Mouse (Mus musculus): Measurements from ENCODE around the gene Jun. TPM values are rescaled to one million over a fixed set of nuclear protein-coding genes. Genes with fewer than 3 reads are reported as not detected.

The Jun gene
- total RNA-seq (2021), result 114 and 133 TPM in 2 replicates
- long read RNA-seq, transcript Jun-201 (1 exons, 3,189 nt), result major isoform, 337 of 339 reads
- long read RNA-seq, partial matches to known transcripts, result 0 of 339 reads
- long read RNA-seq, other reads (novel, unspliced or antisense), result 2 of 339 reads

DNA sequence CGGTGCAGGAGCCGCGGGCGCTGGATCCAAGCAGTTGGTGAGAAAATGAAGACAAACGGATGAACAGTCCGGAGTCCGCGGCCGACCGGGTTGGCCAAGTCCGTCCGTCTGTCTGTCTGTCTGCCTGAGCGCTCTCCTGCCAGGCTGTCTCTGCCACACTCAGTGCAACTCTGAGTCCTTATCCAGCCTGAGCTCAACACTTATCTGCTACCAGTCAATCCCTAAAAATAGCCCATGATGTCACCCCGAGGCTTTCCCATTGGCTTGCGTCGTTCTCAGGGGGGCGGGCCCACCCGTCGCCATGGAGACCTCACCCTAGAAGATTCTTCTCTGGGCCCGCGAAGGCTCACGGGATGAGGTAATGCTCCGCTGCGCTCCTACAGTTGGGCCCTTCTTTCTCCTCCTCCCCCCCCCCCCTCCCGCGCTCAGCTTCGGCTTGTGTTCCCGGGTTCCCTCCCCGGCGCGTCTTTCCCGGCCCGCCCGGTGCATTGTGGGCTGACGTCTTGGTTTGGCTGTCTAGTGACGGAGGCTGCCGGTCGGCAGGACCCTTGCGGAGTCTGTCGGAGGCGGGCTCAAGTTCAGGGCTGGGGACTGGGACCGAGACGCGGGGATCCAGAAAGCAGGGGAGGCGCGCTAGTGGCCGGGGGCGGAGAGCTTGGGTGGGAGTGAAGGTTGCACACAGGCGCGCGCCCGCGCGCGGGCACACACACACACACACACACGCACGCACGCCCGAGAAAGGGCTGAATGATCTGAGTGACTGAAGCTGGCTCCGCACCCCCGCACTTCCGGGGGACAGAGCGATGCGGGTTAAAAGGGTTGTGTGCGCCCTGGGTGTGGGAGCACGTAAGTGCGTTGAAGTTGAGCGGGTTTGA lies at the start of gene Jun:
Jun (minus strand) TSS at position 198 of the 875 bp plus-strand sequence.
- peak; percentile 98 for DNase-seq

DNA sequence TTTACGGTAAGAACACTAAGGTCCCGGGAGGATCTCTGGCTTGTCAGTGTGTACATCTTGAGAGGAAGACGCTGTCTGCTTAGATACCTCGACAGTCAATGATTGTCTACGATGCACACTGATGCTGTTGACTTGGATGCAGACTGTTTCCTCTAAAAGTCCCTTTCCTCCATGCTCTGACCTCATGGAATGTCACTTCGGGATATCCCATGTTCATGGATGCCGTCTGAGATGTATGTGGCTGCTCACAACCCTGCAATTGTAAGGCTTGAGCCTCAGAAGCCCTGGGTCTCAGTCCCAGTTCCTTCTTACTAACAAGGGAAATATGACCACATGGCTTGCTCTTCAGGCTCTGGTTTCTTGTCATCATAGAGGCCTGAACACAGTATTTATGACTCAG lies 49.7 kb upstream of the Jun start:
- DNase-seq, result no peak

DNA sequence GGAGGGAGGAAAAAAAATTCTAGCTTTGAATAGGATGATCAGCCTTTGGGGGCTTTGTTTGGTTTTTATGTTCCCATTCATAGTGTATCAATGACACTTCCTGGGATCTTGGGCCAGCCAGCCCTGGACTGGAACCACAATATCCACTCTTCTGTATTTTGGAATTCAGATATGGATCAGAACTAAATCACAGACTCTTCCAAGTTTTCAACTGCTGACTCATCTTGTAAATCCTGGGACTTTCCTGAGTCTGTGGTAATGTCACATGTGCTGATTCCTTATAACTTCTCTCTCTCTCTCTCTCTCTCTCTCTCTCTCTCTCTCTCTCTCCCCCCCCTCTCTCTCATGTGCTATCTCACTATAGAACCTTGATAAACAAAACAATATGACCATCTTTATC lies 48.7 kb upstream of the Jun start:
- DNase-seq, result no peak

DNA sequence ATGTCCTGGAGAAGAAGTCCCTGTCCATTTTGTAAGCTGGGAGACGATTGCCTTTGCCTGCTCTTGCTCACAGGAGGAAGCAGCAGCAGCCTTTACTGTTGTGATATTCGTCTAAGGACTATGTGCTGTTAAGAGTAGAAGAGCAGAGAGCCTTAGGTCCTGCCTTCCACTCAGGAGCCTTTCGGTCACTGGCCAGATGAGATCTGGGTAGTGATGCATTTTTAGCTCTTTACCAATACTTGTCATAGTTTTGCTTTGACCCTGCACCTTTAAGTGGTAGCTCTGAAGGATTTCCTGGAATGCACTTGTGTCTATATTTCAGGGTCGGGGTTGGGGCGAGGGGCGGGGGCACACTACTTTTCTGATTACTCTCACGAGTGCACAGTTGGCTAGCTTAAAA lies 47.4 kb upstream of the Jun start:
- DNase-seq, result no peak

DNA sequence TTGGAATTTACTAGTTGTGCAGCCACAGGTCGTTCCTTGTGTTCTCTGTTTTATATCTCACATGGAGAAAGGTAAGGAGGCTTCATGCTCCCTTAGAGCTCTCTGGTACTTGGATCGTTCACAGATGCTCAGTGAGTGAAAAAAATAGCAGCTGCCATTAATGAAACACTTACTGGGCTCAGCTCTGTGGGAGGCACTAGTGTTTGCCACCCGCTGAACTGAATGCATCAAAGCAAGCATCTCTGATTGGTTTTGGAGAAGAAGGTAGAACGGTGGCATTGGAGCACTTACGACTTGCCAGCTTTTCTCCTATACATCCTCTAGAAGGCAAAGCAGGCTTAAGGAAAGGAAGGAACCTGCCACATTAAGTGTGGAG lies 46.7 kb upstream of the Jun start:
- DNase-seq, result no peak

DNA sequence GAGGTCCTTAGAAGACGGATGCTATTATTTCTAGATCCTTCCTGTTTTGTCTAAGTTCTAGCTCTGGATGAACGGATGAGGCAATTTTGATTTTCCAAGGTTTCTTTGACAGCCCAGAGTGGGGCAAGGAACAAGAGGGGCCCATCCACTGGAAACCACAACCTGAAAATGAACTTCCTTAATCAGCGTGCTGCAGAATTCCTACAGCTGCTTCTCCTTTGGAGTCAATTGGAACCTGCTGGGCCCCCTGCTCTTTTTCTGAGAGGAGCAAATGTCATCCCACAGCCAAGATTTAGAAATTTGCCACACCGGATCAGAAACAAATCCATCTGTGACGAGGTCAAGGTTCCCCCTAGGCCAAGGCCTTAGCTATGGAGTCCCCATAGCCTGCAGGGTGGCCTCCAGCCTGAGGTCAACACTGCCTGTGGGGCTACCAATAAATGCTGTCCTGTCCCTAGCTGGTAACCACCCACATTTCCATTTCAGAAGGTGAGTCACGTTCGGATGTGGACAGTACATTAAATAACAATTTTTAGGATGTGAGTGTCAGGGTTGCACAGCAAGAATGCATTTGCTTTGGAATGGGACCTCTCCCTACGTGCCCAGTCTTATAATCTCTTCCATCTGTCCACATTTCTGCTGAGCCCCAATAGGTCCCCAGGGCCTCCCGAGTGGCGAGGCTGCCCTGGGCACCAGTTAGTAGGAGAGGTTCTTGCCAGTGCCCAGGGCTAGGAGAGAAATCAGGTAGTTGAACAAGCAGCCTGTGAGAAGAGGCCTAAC lies 46.1 kb upstream of the Jun start:
- no peak for DNase-seq

DNA sequence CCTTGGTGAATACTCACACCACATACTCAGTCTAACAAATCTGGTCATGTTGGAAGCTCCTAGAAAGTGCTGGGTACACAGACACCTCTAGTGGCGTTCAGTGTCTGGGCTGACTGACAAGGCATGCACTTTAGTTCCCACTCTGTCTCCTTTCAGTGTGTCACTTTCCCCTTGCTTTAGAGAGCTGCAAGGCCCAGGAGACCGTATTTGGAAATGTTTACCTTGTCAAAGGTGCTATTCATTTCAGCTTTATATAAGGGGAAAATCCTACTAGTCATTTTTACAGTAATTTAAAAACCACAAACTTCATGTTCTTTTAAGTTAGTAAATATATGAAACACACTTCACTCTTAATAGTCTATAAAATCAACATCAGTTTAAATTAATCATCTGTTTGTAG lies 44.7 kb upstream of the Jun start:
- no peak for DNase-seq

DNA sequence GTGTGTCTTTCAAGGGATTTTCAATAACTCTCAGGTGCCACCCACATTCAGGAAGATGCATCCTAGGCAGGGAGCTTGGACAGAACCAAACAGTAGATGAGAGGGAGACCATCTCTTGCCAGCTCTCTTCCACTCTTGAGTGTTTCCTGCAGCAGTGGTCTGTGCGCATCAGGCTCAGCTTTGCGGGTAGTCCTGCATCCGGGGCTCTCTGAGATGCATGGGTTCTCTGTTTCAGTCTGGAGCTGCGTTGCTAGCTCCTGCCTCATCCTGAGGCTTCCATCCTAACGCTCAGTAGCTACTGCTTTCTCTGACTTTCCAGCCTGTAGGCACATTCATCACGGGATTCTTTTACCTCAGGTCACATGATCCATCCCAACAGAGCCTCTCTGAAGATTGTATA lies 43.9 kb upstream of the Jun start:
- no peak for DNase-seq

DNA sequence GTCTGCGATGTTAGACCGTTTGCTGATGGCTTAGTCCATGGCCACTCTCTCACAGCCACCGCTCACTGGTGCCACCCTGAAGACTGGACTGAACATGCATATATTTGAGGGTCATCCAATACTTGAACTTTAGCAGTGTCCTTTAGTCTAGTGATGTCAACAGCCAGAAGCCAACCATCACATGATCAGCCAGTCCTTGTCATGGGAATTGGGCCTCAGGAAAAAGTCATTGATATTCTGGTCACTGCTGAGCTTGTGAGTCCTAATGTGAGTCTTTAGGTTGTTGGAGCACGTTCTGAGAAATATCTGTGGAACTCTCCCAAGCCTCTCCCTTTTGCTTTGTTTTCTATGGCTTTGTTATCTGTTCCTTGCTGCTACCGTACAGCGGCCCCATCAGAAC lies 43.3 kb upstream of the Jun start:
- no peak for DNase-seq

DNA sequence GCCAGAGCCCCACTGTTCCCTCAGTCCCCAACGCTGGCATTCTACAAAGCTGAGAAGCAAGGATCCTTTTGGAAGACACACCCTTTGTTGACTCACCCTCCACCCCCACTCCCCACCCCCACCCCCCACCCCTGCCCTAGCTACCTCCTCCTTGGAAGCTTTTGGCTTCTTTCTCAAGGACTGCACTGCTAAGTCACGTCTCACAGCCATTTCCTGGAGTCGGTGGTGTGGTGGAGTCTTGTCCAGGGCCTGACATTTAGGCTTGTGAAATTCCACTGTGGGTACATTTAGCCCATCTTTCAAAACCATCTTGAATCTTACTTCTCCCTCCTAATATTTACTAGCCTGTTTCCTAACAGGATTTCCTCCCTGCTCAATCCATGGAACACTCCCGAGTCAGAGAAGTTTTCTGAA lies 42.7 kb upstream of the Jun start:
- no peak for DNase-seq

DNA sequence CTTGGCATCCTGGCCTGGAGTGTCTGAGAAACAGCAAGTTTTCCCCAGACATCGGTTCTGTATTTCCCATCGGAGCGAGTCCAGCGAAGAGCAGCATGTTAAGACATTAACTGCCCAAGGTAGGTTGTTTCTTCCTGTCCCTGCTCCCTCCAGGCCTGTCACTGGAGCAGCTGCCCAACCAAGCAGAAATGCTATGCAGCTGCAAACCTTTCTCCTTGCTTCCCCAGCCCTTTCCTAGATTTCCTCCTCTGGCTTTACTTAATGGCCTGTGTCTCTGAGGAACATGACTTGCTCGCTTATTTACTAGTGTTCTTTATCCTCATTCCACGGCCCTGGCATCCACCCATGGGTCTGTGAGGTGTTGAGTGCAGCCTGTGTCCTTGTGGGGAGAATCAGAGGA lies 41.6 kb upstream of the Jun start:
- peak; percentile 20 for DNase-seq

DNA sequence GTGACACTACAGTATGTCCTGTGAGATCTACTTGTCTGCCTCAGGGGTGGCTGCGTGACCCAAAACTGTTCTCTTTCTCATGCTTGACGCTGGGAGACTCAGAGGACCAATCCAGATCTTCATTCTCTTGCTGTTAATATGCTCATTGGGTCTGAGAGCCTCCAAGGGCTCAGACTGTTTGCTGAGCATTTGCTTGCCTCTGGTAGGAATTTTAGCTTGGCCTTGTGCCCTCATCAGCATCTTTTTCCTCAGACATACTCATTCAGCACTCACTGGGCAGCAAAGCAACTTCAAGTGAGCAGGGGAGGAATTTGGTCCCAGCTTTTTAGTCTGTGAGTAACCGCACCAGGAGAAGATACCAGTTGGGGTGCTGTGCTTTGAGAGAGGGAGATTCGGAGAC lies 40.5 kb upstream of the Jun start:
- DNase-seq, result no peak

DNA sequence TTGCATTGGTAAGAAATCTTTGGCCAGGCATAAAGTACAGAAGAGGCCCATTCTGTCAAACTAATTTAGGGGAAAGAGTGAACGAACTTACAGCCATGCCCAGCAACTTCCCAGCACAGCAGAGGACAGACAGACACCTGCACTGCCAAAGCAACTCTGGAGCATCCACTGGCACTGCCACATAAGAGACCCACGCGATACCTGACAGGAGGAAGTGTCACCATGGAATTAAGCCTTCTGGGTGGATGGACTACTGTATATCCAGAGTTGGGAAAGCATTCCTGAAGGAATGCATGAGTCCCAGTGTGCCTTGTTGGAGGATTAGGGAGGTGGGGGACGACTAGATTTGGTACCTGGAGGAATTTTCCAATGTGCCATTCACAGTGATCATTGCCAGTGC lies 39.5 kb upstream of the Jun start:
- no peak for DNase-seq

DNA sequence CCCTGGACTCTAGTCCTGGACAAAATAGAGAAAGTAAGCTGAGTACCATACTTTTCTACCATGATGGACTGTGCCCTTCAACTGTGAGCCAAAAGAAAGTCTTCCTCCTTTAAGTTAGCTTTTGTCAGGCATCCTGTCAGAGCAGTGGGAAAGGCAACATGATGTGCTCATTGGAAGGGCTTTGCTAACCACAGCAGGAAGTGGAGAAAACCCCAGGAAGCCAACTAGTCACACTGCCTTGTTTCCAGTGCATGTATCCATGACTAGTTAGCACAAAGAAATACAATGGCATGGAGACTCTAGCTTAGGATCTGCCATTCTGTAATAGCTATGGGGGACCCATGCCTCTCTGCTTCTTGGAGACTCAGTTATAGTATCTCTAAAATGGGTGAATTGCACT lies 37.9 kb upstream of the Jun start:
- DNase-seq, result no peak

DNA sequence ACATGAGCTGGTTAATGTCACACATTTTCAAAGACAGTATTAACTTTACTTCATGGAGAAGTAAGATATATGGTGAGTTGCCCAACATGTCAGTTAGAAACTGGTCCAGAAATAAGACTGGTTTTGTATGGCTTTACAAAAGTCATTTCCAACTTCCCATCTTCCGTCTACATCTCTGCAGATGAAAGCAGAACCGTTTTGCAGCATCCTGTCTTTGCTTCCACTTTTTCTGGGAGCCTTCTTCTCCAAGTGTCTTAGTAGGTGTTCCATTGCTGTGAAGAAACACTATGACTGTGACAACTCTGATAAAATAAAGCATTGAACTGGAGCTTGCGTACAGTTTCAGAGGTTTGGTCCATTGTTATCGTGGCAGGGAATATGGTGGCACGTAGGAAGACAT lies 37.0 kb upstream of the Jun start:
- no peak for DNase-seq

DNA sequence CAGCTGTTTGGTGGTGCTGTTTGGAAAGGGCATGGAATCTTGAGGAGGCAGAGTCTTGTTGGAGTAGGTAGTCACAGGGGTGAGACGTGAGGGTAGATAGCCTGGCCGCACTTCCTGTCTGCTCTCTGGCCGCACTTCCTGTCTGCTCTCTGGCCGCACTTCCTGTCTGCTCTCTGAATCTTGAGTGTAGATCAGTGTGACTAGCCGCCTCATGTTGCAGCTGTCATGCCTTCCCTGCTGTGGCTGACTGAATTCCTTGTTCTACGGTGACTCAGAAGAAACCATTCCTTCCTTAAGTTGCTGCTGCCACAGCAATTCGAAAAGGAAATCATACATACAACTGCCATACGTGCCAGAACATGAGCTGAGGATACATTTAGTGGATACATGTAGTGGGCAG lies 31.9 kb upstream of the Jun start:
- DNase-seq, result no peak

DNA sequence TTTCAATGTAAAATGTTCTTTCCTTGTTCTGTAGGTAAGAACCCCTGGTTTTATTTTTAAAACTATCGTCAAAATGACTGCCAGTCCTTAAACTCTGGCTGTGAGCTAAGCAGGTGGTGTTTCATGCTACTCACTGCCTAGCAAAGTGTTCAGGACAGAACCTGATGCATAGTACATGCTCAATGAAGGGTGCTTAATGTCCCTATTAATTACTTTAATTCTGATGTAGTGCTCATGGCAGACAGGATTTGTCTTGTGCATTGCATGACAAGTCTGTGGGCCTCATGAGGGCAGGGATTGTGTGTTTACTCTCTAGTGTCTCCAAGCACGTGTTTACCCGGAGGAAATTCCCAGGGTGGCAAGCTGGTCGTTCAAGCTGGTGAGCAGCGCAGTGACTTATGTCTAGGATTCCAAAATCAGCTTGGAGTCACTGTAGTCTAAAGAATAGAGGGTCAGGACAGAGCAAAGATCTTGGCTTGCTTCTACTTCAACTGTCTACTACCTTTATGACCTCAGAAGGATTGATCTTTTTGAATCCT lies 31.2 kb upstream of the Jun start:
- DNase-seq, result no peak

DNA sequence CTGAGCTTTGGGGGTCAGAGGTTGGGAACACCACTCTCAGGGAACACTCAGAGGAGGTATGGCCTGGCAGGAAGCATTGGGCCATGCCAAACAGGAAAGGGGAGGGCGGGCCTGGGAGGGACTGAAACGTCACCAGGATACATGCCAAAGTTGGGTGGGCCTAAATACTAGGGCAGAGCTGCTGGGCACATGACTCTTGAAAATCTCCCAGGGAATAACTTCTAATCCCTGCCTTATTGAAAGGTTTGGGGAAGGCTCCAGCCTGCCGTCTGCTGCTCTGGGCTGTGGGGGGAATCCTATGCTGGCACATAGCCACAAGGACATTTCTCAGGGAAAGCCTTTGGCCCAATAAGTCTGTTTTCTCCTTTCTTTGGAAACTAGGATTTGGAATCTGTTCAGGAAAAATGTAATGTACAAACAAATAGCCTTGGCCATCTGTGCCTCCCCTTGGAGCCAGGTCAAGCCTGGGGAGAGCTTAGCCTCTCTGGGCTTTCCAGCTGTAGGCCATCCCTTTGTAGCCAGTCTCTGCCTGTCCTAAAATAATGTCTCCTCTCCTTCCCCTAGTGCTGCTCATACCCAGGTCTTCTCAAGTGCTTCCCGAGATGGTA lies 30.6 kb upstream of the Jun start:
- peak; percentile 59 for DNase-seq

DNA sequence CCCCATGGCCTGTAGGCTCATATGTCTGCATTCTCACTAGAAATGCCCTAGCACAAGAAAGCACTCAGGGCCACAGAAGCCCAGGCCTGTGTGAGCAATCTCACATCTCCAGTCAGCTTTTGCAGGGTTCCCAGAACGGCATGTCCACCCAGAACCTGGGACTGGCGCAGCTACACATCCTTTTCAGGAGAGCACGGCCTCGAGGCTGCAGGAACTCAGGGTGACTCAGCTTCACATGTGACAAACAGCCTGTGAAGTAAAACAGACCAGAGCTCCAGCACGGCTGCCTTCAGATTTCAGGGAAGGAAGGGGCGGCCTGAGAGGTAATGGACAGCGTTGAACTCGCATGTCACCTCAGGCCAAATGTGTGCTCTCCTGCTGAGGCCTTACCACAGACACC lies 29.6 kb upstream of the Jun start:
- peak; percentile 55 for DNase-seq

DNA sequence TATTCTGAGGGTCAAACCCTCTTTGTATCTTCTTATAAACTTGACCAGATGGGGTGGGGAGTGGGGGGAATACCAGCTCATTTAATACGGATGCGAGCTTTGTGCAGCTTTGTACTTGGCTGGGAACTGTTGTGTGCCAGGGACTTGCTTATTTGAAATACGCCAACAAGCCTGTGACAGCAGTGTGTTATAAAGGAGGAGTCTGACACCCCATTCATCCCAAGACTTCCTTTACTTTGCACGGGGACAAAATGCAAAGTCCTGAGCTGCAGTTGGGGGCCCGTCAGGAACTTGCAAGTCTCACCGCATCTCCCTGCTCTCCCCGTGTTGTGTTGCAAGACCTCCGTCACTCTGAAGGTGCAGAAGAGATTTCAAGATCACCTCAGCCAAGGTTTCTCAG lies 26.6 kb upstream of the Jun start:
- no peak for DNase-seq

DNA sequence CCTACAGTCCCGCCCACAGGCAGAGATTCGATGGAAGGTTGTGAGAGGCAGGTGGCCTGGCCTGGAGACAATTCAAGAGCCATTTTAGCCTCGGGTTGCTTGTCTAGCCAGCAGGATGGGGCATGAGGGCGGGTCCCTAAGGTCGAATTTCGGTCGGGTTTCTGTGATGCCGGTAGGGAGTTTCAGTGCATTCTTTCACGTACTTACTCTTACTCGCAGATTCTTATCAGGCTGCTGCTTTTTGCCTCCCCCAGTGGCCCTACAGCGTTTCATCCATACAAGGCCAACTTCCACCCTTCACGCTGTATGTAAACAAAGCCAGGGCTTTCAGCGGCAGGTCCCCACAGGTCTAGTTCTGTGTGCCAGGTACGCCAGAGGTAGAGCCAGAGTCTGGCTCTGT lies 24.3 kb upstream of the Jun start:
- no peak for DNase-seq

DNA sequence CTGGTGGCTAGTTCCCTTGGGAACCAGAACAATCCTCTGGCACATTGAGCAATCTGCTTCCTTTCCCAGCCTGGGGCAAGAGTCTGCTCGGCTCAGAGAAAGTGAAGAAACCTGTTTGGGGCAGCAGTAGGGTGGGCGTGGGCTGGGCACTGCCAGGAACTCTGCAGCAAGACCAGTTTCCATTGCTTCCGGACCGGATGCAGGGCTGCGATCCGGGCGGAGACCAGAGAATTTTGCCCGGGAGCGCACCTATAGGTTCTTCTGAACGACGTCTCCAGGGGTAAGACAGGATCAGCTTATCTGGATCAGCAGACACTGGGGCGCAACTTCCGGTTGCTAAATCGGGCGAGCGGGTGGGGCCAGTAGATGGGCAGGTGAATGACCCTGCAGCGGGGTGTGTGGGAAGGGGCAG lies 23.6 kb upstream of the Jun start:
- no peak for DNase-seq

DNA sequence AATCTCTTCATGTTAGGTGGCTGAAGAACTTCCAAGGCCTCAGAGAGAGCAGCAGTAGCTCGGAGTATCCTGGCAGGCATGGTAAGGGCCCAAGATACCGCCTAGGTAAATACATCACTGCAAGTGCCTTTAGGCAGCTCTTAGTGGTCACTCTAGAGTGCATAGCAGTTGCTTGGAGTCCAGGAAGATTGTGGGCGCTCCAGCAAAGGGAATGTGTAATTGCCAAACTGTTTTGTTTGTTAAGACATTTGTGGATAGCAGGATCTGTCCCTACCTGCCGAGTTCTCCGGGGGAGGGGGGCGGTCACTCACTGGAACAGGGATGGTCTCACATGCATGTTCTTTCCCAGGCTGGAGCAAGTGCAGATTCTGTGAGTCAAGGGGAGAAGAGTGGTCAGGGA lies 22.3 kb upstream of the Jun start:
- DNase-seq, result no peak

Data from adrenal gland, postnatal 25 days (tissue).